Mouse (Mus musculus) 3134 (cell line): ENCODE measurements around the gene Hoxd3.

ENCODE experiments used
- DNase-seq: peaks from one replicate; pipeline ENCODE4 v3.0.0-alpha.2; 2011; ENCODE audit warnings: low spot score; ENCODE audit not compliant: insufficient read length; ENCODE audit errors: extremely low read depth

Gene Hoxd3

GRCm38 (mm10) chr2:74678891-74679595 lies 32.7 kb upstream of the Hoxd3 start, which contains the start of gene Hoxd11:
Gene Hoxd11, plus strand, starts transcription at chr2:74679557.
- no peak for DNase-seq

GRCm38 (mm10) chr2:74679596-74679971 lies 32.1 kb upstream of the Hoxd3 start:
- no peak for DNase-seq

GRCm38 (mm10) chr2:74679980-74680379 lies 31.7 kb upstream of the Hoxd3 start:
- DNase-seq = no peak

- DNase-seq = no peak
Measured at GRCm38 (mm10) chr2:74680561-74681398, 30.9 kb upstream of the Hoxd3 start.

GRCm38 (mm10) chr2:74681594-74682531 lies 29.9 kb upstream of the Hoxd3 start:
- no peak for DNase-seq

- no peak for DNase-seq
Measured at GRCm38 (mm10) chr2:74682796-74683195, 28.9 kb upstream of the Hoxd3 start.

- DNase-seq = no peak
Measured at GRCm38 (mm10) chr2:74683471-74683951, 28.2 kb upstream of the Hoxd3 start.

- DNase-seq = no peak
Measured at GRCm38 (mm10) chr2:74684106-74684505, 27.6 kb upstream of the Hoxd3 start.

- no peak for DNase-seq
Measured at GRCm38 (mm10) chr2:74685059-74685603, 26.6 kb upstream of the Hoxd3 start.

- no peak for DNase-seq
Measured at GRCm38 (mm10) chr2:74686301-74686987, 25.3 kb upstream of the Hoxd3 start.

- DNase-seq = no peak
Measured at GRCm38 (mm10) chr2:74686988-74687697, 24.6 kb upstream of the Hoxd3 start.

- no peak for DNase-seq
Measured at GRCm38 (mm10) chr2:74687698-74688555, 23.8 kb upstream of the Hoxd3 start.

GRCm38 (mm10) chr2:74688795-74689573 lies 22.7 kb upstream of the Hoxd3 start:
- DNase-seq = no peak

GRCm38 (mm10) chr2:74689574-74690337 lies 22.0 kb upstream of the Hoxd3 start:
- DNase-seq = no peak

- DNase-seq = no peak
Measured at GRCm38 (mm10) chr2:74690338-74690716, 21.4 kb upstream of the Hoxd3 start.

- DNase-seq = no peak
Measured at GRCm38 (mm10) chr2:74691022-74691951, 20.4 kb upstream of the Hoxd3 start, which contains the start of gene Hoxd10. Gene Hoxd10, plus strand, starts transcription at chr2:74691924.
